Mouse (Mus musculus): Measurements from ENCODE around the gene Vmn1r9. TPM values are rescaled to one million over a fixed set of nuclear protein-coding genes. Genes with fewer than 3 reads are reported as not detected.

The Vmn1r9 gene
- polyA plus RNA-seq (2012; ENCODE audit: low replicate concordance): not detected in 2 replicates

GRCm38 (mm10) chr6:57066487-57066886 lies at the start of gene Vmn1r9:
Vmn1r9 (plus strand) TSS chr6:57066787.

GRCm38 (mm10) chr6:57025224-57025623 lies 41.4 kb upstream of the Vmn1r9 start, which contains the start of gene Vmn1r7:
Vmn1r7 (minus strand) TSS chr6:57025324.

DNA sequence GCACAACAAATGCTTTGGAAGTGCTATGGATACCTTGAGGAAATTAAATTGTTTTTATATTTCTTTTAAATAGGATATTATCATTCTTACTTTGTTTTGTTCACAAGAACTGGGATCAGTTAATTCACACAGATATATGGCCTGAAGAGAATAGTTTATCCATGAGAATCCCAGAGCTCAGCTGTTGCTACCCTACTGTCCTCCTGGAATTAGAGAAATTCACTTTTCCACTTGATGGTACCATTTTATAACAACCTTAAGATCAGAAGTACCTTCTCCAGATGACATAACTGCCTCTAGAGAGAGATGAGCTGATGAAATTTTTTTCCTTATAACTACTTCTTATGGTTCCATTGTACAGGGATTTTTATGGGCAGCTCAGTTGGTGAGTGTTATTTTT lies 34.6 kb upstream of the Vmn1r9 start, which contains the start of gene Vmn1r8:
TSS of gene Vmn1r8 (plus strand) at position 301 of the 400 bp plus-strand sequence.

GRCm38 (mm10) chr6:57109154-57109553 lies 42.6 kb downstream of the Vmn1r9 start, which contains the start of gene Vmn1r10:
Vmn1r10 (plus strand) TSS chr6:57109454.

Other genes starting within 250 kb of the Vmn1r9 start
- gene Fkbp9, start 234.7 kb upstream of the Vmn1r9 start, polyA plus RNA-seq (2012; ENCODE audit: low replicate concordance): 0.78 and 1.3 TPM in 2 replicates
- 41.0 and 91.7 TPM in 2 replicates for gene Nt5c3, start 142.9 kb upstream of the Vmn1r9 start, polyA plus RNA-seq (2012; ENCODE audit: low replicate concordance)
- not detected in 2 replicates for gene Vmn1r4, start 142.8 kb upstream of the Vmn1r9 start, polyA plus RNA-seq (2012; ENCODE audit: low replicate concordance)
- gene Vmn1r5, start 96.5 kb upstream of the Vmn1r9 start, polyA plus RNA-seq (2012; ENCODE audit: low replicate concordance): not detected in 2 replicates
- not detected in 2 replicates for gene Vmn1r6, start 69.5 kb upstream of the Vmn1r9 start, polyA plus RNA-seq (2012; ENCODE audit: low replicate concordance)
- gene Vmn1r7, start 41.5 kb upstream of the Vmn1r9 start, polyA plus RNA-seq (2012; ENCODE audit: low replicate concordance): not detected in 2 replicates
- gene Vmn1r8, start 34.5 kb upstream of the Vmn1r9 start, polyA plus RNA-seq (2012; ENCODE audit: low replicate concordance): not detected in 2 replicates
- gene Vmn1r10, start 42.7 kb downstream of the Vmn1r9 start, polyA plus RNA-seq (2012; ENCODE audit: low replicate concordance): not detected in 2 replicates
- gene Vmn1r11, start 66.7 kb downstream of the Vmn1r9 start, polyA plus RNA-seq (2012; ENCODE audit: low replicate concordance): not detected in 2 replicates
- gene Vmn1r12, start 90.1 kb downstream of the Vmn1r9 start, polyA plus RNA-seq (2012; ENCODE audit: low replicate concordance): not detected in 2 replicates
- gene Vmn1r13, start 136.5 kb downstream of the Vmn1r9 start, polyA plus RNA-seq (2012; ENCODE audit: low replicate concordance): not detected in 2 replicates
- gene Vmn1r14, start 164.9 kb downstream of the Vmn1r9 start, polyA plus RNA-seq (2012; ENCODE audit: low replicate concordance): not detected in 2 replicates
- not detected in 2 replicates for gene Vmn1r15, start 191.2 kb downstream of the Vmn1r9 start, polyA plus RNA-seq (2012; ENCODE audit: low replicate concordance)